Mouse (Mus musculus) mature B cell (primary cell): ENCODE results near the gene Ogt.

ENCODE experiments used
- in situ Hi-C: fragments of 300-500 bp; cut with MboI; formaldehyde crosslinking; loops from 2 replicates; pipeline ENCODE4 v1.14.3; 2019

Gene Ogt

GRCm38 (mm10) chrX:101639741-101640166 lies at the start of gene Ogt:
Ogt (plus strand) TSS chrX:101640060.
- in situ Hi-C loops: no loop called here

GRCm38 (mm10) chrX:101616183-101616582 lies 23.7 kb upstream of the Ogt start:
- in situ Hi-C loops: no loop called here

- in situ Hi-C loops: no loop called here
Observed at GRCm38 (mm10) chrX:101617889-101618288, 22.0 kb upstream of the Ogt start.

GRCm38 (mm10) chrX:101620317-101620716 lies 19.5 kb upstream of the Ogt start:
- in situ Hi-C loops: no loop called here

GRCm38 (mm10) chrX:101622539-101622938 lies 17.3 kb upstream of the Ogt start:
- in situ Hi-C loops: no loop called here

- in situ Hi-C loops: no loop called here
Observed at GRCm38 (mm10) chrX:101636821-101637525, 2.9 kb upstream of the Ogt start.

GRCm38 (mm10) chrX:101638856-101639255 lies 1.0 kb upstream of the Ogt start:
- in situ Hi-C loops: no loop called here

- in situ Hi-C loops: no loop called here
Observed at GRCm38 (mm10) chrX:101639306-101639705, 554 bp upstream of the Ogt start.

GRCm38 (mm10) chrX:101640194-101641160 lies 617 bp downstream of the Ogt start:
- in situ Hi-C loops: no loop called here

GRCm38 (mm10) chrX:101641161-101641530 lies 1.3 kb downstream of the Ogt start:
- in situ Hi-C loops: no loop called here

- in situ Hi-C loops: no loop called here
Observed at GRCm38 (mm10) chrX:101642091-101642490, 2.2 kb downstream of the Ogt start.

- in situ Hi-C loops: no loop called here
Observed at GRCm38 (mm10) chrX:101645286-101645685, 5.4 kb downstream of the Ogt start.

GRCm38 (mm10) chrX:101646621-101647020 lies 6.8 kb downstream of the Ogt start:
- in situ Hi-C loops: no loop called here

- in situ Hi-C loops: no loop called here
Observed at GRCm38 (mm10) chrX:101695686-101696085, 55.8 kb downstream of the Ogt start.

GRCm38 (mm10) chrX:101697537-101697936 lies 57.7 kb downstream of the Ogt start:
- in situ Hi-C loops: no loop called here

- in situ Hi-C loops: no loop called here
Observed at GRCm38 (mm10) chrX:101698232-101698631, 58.4 kb downstream of the Ogt start.

GRCm38 (mm10) chrX:101705111-101705510 lies 65.3 kb downstream of the Ogt start:
- in situ Hi-C loops: no loop called here

- in situ Hi-C loops: no loop called here
Observed at GRCm38 (mm10) chrX:101720401-101720800, 80.5 kb downstream of the Ogt start.

- in situ Hi-C loops: no loop called here
Observed at GRCm38 (mm10) chrX:101730010-101730409, 90.2 kb downstream of the Ogt start.

GRCm38 (mm10) chrX:101732644-101733043 lies 92.8 kb downstream of the Ogt start:
- in situ Hi-C loops: no loop called here

- in situ Hi-C loops: no loop called here
Observed at GRCm38 (mm10) chrX:101733288-101733687, 93.4 kb downstream of the Ogt start.

- in situ Hi-C loops: no loop called here
Observed at GRCm38 (mm10) chrX:101733828-101734319, 94.0 kb downstream of the Ogt start, which contains the start of gene Cxcr3. Cxcr3 (minus strand) TSS chrX:101734269.
